Mouse (Mus musculus): ENCODE data around the gene Wwox. TPM values are rescaled to one million over a fixed set of nuclear protein-coding genes. Genes with fewer than 3 reads are reported as not detected.

Wwox gene
- polyA plus RNA-seq (2017; shearing (Covaris generic)) = 10 to 100 TPM in 1 of 2 experiments, 1 to 10 TPM in 1; 9.2 to 11.6 TPM

- peak; percentile 95 for ATAC-seq
These were observed at the start of gene Wwox for GRCm38 (mm10) chr8:114439334-114440204. Wwox (plus strand) TSS chr8:114439655.

- peak; percentile 54 for ATAC-seq
These were observed 48.8 kb upstream of the Wwox start for GRCm38 (mm10) chr8:114390465-114391254.

- ATAC-seq = no peak
These were observed 41.1 kb upstream of the Wwox start for GRCm38 (mm10) chr8:114398326-114398725.

- ATAC-seq = no peak
These were observed 40.2 kb upstream of the Wwox start for GRCm38 (mm10) chr8:114399273-114399672.

- no peak for ATAC-seq
These were observed 37.8 kb upstream of the Wwox start for GRCm38 (mm10) chr8:114401679-114402078.

GRCm38 (mm10) chr8:114411421-114411820, 28.0 kb upstream of the Wwox start:
- ATAC-seq = no peak

- ATAC-seq = no peak
These were observed 21.7 kb upstream of the Wwox start, which contains the start of gene Clec3a for GRCm38 (mm10) chr8:114417786-114418185. Clec3a (plus strand) TSS chr8:114418086.

GRCm38 (mm10) chr8:114418486-114418885, 21.0 kb upstream of the Wwox start:
- no peak for ATAC-seq

- ATAC-seq = no peak
These were observed 20.6 kb upstream of the Wwox start for GRCm38 (mm10) chr8:114418904-114419303.

GRCm38 (mm10) chr8:114421544-114421943, 17.9 kb upstream of the Wwox start:
- ATAC-seq = no peak

GRCm38 (mm10) chr8:114438236-114438635, 1.2 kb upstream of the Wwox start:
- no peak for ATAC-seq

- no peak for ATAC-seq
These were observed 742 bp downstream of the Wwox start for GRCm38 (mm10) chr8:114440205-114440589.

- ATAC-seq = no peak
These were observed 2.2 kb downstream of the Wwox start for GRCm38 (mm10) chr8:114441616-114442015.

- no peak for ATAC-seq
These were observed 7.4 kb downstream of the Wwox start for GRCm38 (mm10) chr8:114446884-114447283.

- no peak for ATAC-seq
These were observed 12.8 kb downstream of the Wwox start for GRCm38 (mm10) chr8:114452278-114452677.

- ATAC-seq = peak; percentile 90
These were observed 13.3 kb downstream of the Wwox start for GRCm38 (mm10) chr8:114452781-114453221.

GRCm38 (mm10) chr8:114455302-114455701, 15.8 kb downstream of the Wwox start:
- no peak for ATAC-seq

- ATAC-seq = no peak
These were observed 16.5 kb downstream of the Wwox start for GRCm38 (mm10) chr8:114455953-114456352.

GRCm38 (mm10) chr8:114458113-114458784, 18.8 kb downstream of the Wwox start:
- no peak for ATAC-seq

- ATAC-seq = no peak
These were observed 21.1 kb downstream of the Wwox start for GRCm38 (mm10) chr8:114460600-114460999.

- no peak for ATAC-seq
These were observed 23.1 kb downstream of the Wwox start for GRCm38 (mm10) chr8:114462591-114462990.

GRCm38 (mm10) chr8:114463305-114463704, 23.9 kb downstream of the Wwox start:
- no peak for ATAC-seq

All from activated CD4-positive, CD25-positive, alpha-beta regulatory T cell, adult 4 months (primary cell).